Mouse (Mus musculus): ENCODE measurements at regions not wholly inside any gene's neighbourhood (a gene's known extent, or its start where the extent isn't known, plus 50 kb on each side); places are given as distances from the start of the nearest gene placed in this dataset.

DNA sequence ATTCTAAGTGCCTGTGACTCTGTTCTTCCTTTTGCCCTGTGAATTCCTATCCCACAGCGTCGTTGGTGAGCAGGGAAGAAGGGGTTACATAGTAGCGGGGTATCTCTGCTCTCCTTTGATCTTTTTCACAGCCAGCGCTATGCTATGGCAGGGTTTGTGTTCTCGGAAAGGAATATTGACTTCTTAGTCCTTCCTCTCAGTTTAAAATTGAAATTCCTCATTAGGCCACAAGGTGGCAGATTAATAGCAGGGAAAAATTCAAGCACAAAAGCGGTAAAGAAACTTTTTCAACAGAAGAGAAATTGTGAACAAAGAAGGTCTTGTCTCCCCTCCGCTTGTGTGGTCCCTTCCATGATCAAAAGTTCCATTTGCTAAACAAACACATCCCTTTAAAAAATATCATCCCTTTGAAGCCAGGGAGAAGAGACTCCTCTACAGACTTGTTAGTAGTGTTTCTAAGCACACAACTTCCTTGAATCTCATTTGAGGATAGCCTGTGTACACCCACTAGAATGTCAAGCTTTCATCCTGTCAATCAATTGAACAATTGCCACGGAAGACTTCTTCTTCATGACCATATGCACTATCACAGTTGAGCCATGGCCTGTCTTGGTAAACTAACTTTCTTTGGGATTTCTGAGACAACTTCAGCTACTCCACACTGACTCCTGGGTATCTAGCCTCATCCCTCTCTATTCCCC, 181.8 kb upstream of the Nampt start:
- TF ChIP-seq CTCF (IDR thresholded peaks at IDR 0.05; ENCODE audit: control insufficient read depth, insufficient read depth, insufficient read length) (no peak), USF1 (IDR thresholded peaks at IDR 0.05; ENCODE audit: low read depth) (no peak), MAX (IDR thresholded peaks at IDR 0.05) (no peak), CEBPB (IDR thresholded peaks at IDR 0.05; ENCODE audit: low read depth) (no peak), MYOG (IDR thresholded peaks at IDR 0.05; ENCODE audit: control insufficient read depth, extremely low read depth, insufficient read length) (no peak), FOSL1 (IDR thresholded peaks at IDR 0.05; ENCODE audit: insufficient read depth, low read length, poor library complexity, severe bottlenecking) (no peak)
